Mouse (Mus musculus) forebrain, embryonic 12.5 days (tissue): ENCODE measurements around the gene Foxb2. TPM values are rescaled to one million over a fixed set of nuclear protein-coding genes. Genes with fewer than 3 reads are reported as not detected.

ENCODE experiments used
- ATAC-seq: fragments of 200-750 bp; cut with Nextera tagmentation; 2 replicates; pipeline ENCODE4 v1.8.0; 2017; ENCODE audit warnings: moderate TSS enrichment; ENCODE audit not compliant: low FRiP score
- H3K27ac ChIP-seq: fragments of 300-500 bp; sonication (generic); 2 replicates; pipeline ENCODE4 v1.5.1; 2016; ENCODE audit warnings: mild to moderate bottlenecking
- H3K27me3 ChIP-seq: fragments of 300-500 bp; sonication (generic); 2 replicates; pipeline ENCODE4 v1.6.1; 2016; ENCODE audit warnings: mild to moderate bottlenecking
- H3K36me3 ChIP-seq: fragments of 300-500 bp; sonication (generic); replicated peaks from 2 replicates; pipeline ENCODE4 v1.6.1; 2016; ENCODE audit warnings: mild to moderate bottlenecking
- H3K4me1 ChIP-seq: fragments of 300-500 bp; sonication (generic); 2 replicates; pipeline ENCODE4 v1.6.1; 2016
- H3K4me2 ChIP-seq: fragments of 300-500 bp; sonication (generic); 2 replicates; pipeline ENCODE4 v1.6.1; 2016; ENCODE audit warnings: mild to moderate bottlenecking, moderate library complexity
- H3K4me3 ChIP-seq: fragments of 300-500 bp; sonication (generic); replicated peaks from 2 replicates; pipeline ENCODE4 v1.5.1; 2016; ENCODE audit warnings: mild to moderate bottlenecking
- H3K9ac ChIP-seq: fragments of 300-500 bp; sonication (generic); 2 replicates; pipeline ENCODE4 v1.6.1; 2016; ENCODE audit warnings: mild to moderate bottlenecking
- H3K9me3 ChIP-seq: fragments of 300-500 bp; sonication (generic); 2 replicates; pipeline ENCODE4 v1.6.1; 2016
- WGBS: fragments of 180-500 bp; shearing (Covaris S2); methylation state at CpG from one replicate; pipeline ENCODE4 v1.1.7; 2016; 5-methylcytosine and 5-hydroxymethylcytosine counted together
- polyA plus RNA-seq: library from polyadenylated mRNA; unstranded; fragments of >200 nt; fragmentation: Nextera tagmentation; extraction: Ambion mirVana; gene quantifications from 2 replicates; pipeline ENCODE4 v1.2.1, GENCODE M21; 2016

Foxb2 gene
- 0.66 and 0.74 TPM in 2 replicates for polyA plus RNA-seq

- Histone ChIP-seq H3K27ac (no peak within 1 kb of the TSS), H3K4me2 (peak within 1 kb of the TSS; percentile 88), H3K27me3 (peaks cover 99% of the 10 kb centered on the region), H3K4me3 (peak within 1 kb of the TSS; percentile 51), H3K9ac (peak within 1 kb of the TSS; percentile 47), H3K9me3 (no peaks in the 10 kb centered on the region), H3K4me1 (peaks cover 54% of the 10 kb centered on the region), H3K36me3 (no peaks in the 10 kb centered on the region)
- WGBS: under 1% methylated on average over 40 of the region's 40 CpGs
- no peak; the same call in 1 of the 2 replicates for ATAC-seq
Observed at GRCm38 (mm10) chr19:16873221-16873861, at the start of gene Foxb2. Foxb2 (minus strand) TSS chr19:16873805.

GRCm38 (mm10) chr19:16911507-16911906 is 37.9 kb upstream of the Foxb2 start:
- H3K27ac ChIP-seq: no peak overlapping the region
- H3K9ac ChIP-seq: no peak overlapping the region
- no peaks in the 10 kb centered on the region for H3K9me3 ChIP-seq
- H3K27me3 ChIP-seq: no peaks in the 10 kb centered on the region
- no peaks in the 10 kb centered on the region for H3K4me1 ChIP-seq
- H3K4me2 ChIP-seq: no peak overlapping the region
- H3K4me3 ChIP-seq: no peak overlapping the region
- WGBS: 70% methylated on average over 5 of the region's 5 CpGs
- H3K36me3 ChIP-seq: no peaks in the 10 kb centered on the region
- ATAC-seq: no peak

DNA sequence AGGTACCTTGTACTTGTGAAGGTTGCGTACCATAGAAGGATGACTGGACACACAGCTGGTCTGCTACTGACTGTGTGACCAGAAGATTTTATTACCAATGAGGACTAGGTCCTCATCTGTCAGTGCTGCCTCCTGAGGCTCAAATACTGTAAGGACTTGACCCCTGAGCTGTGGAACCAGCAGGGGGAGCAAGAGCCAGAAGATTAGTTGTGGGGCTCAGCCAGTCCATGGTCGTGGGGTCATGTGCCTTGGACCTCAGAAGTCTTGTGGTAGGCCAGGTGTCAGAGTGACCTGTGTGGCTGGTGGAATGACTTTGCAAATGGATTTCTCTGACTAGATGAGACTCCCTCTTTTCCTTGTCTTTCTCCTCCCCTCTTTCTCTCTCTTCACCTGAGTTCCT is 29.5 kb upstream of the Foxb2 start:
- Histone ChIP-seq H3K36me3 (no peaks in the 10 kb centered on the region), H3K4me1 (no peaks in the 10 kb centered on the region), H3K9ac (no peak overlapping the region), H3K27ac (no peak overlapping the region), H3K9me3 (no peaks in the 10 kb centered on the region), H3K4me2 (no peak overlapping the region), H3K4me3 (no peak overlapping the region), H3K27me3 (no peaks in the 10 kb centered on the region)
- WGBS: 69% methylated on average over 2 of the region's 2 CpGs
- ATAC-seq: no peak

- H3K27ac ChIP-seq: no peak overlapping the region
- H3K4me3 ChIP-seq: no peak overlapping the region
- no peaks in the 10 kb centered on the region for H3K4me1 ChIP-seq
- H3K27me3 ChIP-seq: no peaks in the 10 kb centered on the region
- 54% methylated on average over 10 of the region's 10 CpGs for WGBS
- no peaks in the 10 kb centered on the region for H3K36me3 ChIP-seq
- H3K9ac ChIP-seq: no peak overlapping the region
- no peaks in the 10 kb centered on the region for H3K9me3 ChIP-seq
- no peak overlapping the region for H3K4me2 ChIP-seq
- no peak for ATAC-seq
Observed at GRCm38 (mm10) chr19:16899716-16900115, 26.1 kb upstream of the Foxb2 start.

GRCm38 (mm10) chr19:16898576-16898975 is 25.0 kb upstream of the Foxb2 start:
- no peak overlapping the region for H3K4me3 ChIP-seq
- no peak overlapping the region for H3K27ac ChIP-seq
- no peaks in the 10 kb centered on the region for H3K36me3 ChIP-seq
- H3K27me3 ChIP-seq: no peaks in the 10 kb centered on the region
- no peak for ATAC-seq
- no peak overlapping the region for H3K4me2 ChIP-seq
- no peaks in the 10 kb centered on the region for H3K4me1 ChIP-seq
- H3K9ac ChIP-seq: no peak overlapping the region
- no peaks in the 10 kb centered on the region for H3K9me3 ChIP-seq
- 92% methylated on average over 5 of the region's 5 CpGs for WGBS

DNA sequence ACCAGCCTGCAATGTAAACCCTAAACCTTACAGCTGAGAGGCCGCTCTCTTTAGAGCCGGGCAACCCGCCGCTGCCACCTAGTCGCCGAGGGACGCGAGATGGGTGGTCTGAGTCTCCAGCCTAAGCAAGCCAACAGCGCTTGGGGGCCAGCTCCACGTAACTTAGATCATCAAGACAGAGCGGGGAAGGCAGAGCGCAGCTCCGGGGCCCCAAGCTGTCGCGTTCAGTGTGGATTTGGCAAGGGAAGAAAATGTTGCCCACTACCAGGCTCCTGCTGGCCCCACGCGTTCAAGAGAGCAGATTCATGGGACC is 2.8 kb upstream of the Foxb2 start:
- no peak for ATAC-seq
- no peak overlapping the region for H3K27ac ChIP-seq
- peak overlapping the region; percentile 18 for H3K4me3 ChIP-seq
- H3K4me2 ChIP-seq: peak overlapping the region; percentile 42
- no peak overlapping the region for H3K9ac ChIP-seq
- WGBS: 0% methylated on average over 17 of the region's 17 CpGs
- no peaks in the 10 kb centered on the region for H3K9me3 ChIP-seq
- H3K36me3 ChIP-seq: no peaks in the 10 kb centered on the region
- peaks cover 48% of the 10 kb centered on the region for H3K4me1 ChIP-seq
- peaks cover 86% of the 10 kb centered on the region for H3K27me3 ChIP-seq

- Histone ChIP-seq H3K4me3 (peak overlapping the region; percentile 18), H3K9me3 (no peaks in the 10 kb centered on the region), H3K36me3 (no peaks in the 10 kb centered on the region), H3K4me2 (peak overlapping the region; percentile 42), H3K27me3 (peaks cover 92% of the 10 kb centered on the region), H3K9ac (no peak overlapping the region), H3K4me1 (peaks cover 54% of the 10 kb centered on the region), H3K27ac (no peak overlapping the region)
- 1% methylated on average over 34 of the region's 34 CpGs for WGBS
- no peak for ATAC-seq
Observed at GRCm38 (mm10) chr19:16875631-16876457, 2.2 kb upstream of the Foxb2 start.

DNA sequence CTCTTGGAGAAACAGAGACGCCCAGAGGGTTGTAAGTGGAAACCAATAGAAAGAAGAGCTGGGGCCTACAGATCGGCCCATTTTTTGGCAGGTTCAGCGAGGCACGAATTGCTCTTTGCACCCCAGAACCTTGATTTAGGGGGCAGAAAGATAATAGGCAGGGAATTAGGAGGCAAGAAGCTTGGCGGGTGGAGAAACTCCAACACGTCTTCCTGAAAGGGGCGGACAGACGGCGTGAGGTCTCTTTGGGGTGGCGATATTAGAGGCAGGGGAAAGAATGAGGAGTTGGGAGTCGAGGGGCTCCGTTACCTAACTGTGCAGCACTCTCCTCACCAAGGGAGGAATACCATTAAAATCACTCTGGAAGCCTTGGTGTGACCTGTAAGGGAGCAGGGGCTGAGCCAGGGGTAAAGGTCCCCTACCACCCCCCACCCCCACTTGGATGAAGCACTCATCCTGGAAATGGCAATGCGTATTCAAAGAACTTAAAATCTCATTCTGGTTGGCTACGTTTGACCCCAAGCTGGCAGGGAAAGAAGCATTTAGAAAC is 1.5 kb upstream of the Foxb2 start:
- peaks cover 53% of the 10 kb centered on the region for H3K4me1 ChIP-seq
- H3K27me3 ChIP-seq: peaks cover 95% of the 10 kb centered on the region
- WGBS: 1% methylated on average over 14 of the region's 14 CpGs
- no peaks in the 10 kb centered on the region for H3K36me3 ChIP-seq
- no peaks in the 10 kb centered on the region for H3K9me3 ChIP-seq
- H3K4me2 ChIP-seq: peak overlapping the region; percentile 88
- H3K4me3 ChIP-seq: 0 out of 2 replicates have a peak overlapping the region, but pooled peaks have one; percentile 51
- H3K9ac ChIP-seq: no peak overlapping the region
- no peak overlapping the region for H3K27ac ChIP-seq
- ATAC-seq: no peak

DNA sequence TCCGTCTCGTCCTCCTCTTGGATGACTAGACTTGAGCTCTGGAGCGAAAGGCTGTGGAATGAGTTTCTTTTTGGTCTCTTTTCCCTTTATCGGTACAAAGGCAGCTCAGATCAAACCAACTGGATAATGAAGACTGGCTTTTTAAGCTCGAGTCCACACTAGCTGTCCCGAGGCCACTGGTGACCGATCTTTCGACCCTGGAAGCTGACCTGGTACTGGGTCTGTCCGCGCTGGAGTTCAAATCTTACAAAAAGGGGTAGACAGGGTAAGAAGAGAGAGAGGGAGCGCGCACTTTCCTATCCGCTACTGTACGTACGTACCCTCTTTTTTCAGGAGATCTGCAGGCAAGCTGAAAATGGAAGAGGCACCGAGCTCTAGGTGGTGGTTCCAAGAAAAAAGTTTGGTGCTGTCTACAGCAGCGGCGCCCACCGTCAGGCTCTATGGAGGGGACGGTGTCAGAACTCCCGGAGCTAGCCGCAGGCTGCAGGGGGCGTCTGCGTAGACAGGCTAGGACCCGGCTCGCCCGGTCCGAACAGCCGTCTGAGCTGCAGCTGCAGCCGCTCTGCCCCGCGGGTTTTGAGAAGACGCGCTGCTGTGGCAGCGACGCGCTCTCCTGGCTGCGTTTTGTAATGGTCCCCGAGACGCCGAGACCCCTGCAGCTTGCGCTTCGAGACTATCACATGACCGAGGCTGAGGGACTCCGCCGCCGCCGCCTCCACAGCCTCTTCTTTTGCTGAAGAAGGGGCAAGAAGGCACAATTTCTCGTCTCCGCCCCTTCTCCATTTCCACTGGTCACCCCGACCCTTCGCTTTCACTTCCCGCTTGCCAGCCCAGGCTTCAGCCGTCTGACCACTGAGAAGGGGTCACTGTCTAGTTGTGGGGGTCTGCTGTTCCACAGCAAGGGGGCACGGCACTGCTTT is 597 bp upstream of the Foxb2 start:
- Histone ChIP-seq H3K9me3 (no peaks in the 10 kb centered on the region), H3K27ac (no peak overlapping the region), H3K9ac (peak overlapping the region; percentile 29; the same call in 1 of the 2 replicates), H3K36me3 (no peaks in the 10 kb centered on the region), H3K4me1 (peaks cover 53% of the 10 kb centered on the region), H3K4me2 (peak overlapping the region; percentile 88), H3K27me3 (peaks cover 99% of the 10 kb centered on the region), H3K4me3 (peak overlapping the region; percentile 51)
- WGBS: under 1% methylated on average over 55 of the region's 55 CpGs
- peak; percentile 16; the same call in 1 of the 2 replicates for ATAC-seq

- H3K4me3 ChIP-seq: peak overlapping the region; percentile 51
- ATAC-seq: peak; percentile 49
- H3K27me3 ChIP-seq: peaks cover 99% of the 10 kb centered on the region
- peak overlapping the region; percentile 47 for H3K9ac ChIP-seq
- H3K9me3 ChIP-seq: no peaks in the 10 kb centered on the region
- under 1% methylated on average over 87 of the region's 88 CpGs for WGBS
- no peaks in the 10 kb centered on the region for H3K36me3 ChIP-seq
- H3K4me1 ChIP-seq: peaks cover 54% of the 10 kb centered on the region
- H3K27ac ChIP-seq: no peak overlapping the region
- peak overlapping the region; percentile 88 for H3K4me2 ChIP-seq
Observed at GRCm38 (mm10) chr19:16872331-16873180, 1.0 kb downstream of the Foxb2 start.

DNA sequence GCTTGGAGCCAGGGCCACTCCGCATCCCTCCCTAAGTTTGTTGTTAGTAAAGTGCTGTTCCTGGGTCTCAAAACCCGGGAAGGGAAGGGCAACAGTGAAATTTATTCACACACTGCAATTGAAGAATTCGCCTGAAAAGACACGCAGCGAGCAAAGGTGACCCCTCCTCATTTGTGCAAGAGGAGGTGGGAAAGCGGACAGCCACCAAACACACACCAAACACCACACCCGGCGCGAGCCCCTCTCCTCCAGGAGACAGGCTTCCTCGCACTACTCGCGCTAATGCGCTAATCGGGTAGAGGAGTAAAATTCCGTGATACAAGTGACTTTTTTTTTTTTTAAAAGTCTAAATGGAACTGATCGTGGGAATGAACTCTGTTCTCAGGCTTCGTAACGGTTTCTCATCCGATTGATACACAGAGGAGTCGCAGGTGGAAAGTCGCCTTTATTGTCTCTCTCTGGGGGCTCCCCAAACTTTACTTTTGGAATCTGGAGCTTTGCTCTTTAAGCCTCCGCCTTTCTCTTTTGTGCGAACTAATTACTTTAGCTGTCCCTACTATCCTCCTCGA is 2.3 kb downstream of the Foxb2 start:
- no peak for ATAC-seq
- no peaks in the 10 kb centered on the region for H3K9me3 ChIP-seq
- peak overlapping the region; percentile 88 for H3K4me2 ChIP-seq
- under 1% methylated on average over 24 of the region's 24 CpGs for WGBS
- no peaks in the 10 kb centered on the region for H3K36me3 ChIP-seq
- no peak overlapping the region for H3K27ac ChIP-seq
- H3K4me3 ChIP-seq: peak overlapping the region; percentile 10; the same call in 1 of the 2 replicates
- peaks cover 93% of the 10 kb centered on the region for H3K27me3 ChIP-seq
- H3K4me1 ChIP-seq: peaks cover 47% of the 10 kb centered on the region
- no peak overlapping the region for H3K9ac ChIP-seq
